Mouse (Mus musculus) frontal cortex, postnatal 14 days (tissue): ENCODE measurements at regions not wholly inside any gene's neighbourhood (a gene's known extent, or its start where the extent isn't known, plus 50 kb on each side); places are given as distances from the start of the nearest gene placed in this dataset.

Experiments used
- DNase-seq, 2 experiments: peaks; one replicate each; pipeline ENCODE4 v3.0.0; 2022; ENCODE audit warnings: low spot score in 2 of 2

DNA sequence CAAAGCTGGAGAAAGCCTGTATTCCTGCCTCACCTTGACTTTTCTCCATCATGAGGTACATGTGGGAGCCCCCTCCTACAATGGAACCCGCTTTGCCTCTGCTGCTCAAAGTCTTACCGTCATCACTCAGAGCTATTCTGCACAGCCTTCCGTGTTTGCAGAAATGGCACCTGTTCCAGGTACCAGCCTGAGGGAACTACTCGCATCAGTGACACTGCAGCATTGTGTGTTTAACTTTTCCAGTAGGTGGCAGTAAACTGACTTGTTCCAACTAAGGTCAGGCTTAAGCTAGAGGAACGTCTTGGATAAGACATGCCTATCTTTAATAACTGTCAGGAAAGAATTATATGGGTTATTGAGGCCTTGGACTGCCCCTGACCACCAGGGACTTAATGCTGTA lies 71.4 kb downstream of the Fam173b start:
- DNase-seq: no peak

DNA sequence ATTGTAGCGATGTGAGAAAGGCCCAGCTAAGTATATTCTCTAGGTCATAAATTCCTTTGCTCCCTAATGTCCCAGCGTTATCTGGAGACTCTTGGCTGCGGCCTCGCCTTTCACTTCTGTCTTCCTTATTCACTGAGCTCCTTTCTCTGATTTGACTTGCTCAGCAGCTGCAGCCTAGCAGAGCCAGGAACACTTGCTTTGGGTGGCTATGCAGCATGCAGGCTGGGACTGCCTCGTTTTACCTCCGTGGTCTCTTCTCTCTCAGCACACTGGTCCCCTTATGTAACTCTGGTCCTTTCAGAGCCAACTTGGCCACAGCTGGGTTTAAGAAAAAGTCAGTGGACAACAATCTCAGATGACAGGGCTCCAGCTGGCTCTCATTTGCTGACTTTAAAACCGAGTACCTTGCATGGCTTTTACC lies 75.1 kb downstream of the Fam173b start:
- peak in 1 of 2 experiments; percentile 19 for DNase-seq

DNA sequence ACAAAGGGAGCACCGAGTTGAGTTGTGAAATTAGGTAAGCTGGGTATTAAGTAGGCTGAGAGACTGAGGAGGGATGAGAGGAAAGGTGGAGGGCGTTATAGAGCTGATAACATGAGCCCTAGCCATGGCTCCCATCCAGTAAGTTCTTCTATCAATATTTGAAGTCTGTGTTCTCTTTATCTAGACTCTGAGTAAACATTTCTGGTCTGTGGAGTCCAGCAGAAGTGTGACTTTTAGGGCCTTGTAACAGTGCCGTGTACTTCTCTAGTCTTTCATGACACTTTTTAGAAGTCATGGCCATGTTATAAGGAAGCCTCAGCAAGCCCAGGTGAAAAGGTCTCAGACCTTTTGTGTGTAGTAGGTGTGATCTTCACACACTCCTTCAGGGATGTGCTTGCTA lies 91.5 kb downstream of the Fam173b start:
- DNase-seq: no peak

DNA sequence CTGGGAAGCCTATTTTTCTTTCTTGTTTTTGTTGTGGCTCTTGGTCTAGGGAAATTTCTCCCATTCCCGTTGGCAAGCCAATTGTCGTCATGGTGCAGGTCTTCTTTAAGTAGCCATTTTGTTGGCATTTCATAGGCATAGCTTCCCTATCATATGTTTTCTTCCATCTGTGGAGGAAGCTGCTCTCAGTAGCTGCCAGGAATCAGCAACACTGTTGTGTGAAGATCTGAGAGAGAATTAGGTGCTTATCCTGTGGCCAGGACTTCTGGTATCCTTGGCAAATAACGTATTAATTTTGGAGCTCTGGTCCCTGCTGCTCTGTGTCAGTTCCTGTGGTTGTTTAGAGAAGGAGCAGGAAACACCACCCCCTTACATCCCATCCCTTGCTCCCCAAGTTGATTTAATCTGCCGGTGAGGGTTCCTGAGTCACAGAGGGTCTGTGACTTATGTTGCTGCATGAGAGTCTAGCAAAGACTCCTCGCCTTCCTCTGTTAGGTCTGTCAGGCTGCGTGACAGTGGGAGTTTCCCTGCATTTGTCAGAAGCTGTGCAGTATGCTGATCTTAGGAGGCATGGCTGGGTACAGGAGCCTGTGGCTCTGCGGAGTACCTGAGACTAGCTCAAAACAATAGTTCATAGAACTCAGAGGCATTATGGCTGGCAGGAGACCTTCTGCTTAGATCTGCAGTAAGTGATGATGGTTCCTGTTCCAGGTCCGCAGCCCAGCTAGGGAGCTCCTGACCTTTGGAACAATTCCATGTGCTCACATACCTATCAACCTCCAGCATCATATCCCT lies 93.4 kb downstream of the Fam173b start:
- no peak for DNase-seq

DNA sequence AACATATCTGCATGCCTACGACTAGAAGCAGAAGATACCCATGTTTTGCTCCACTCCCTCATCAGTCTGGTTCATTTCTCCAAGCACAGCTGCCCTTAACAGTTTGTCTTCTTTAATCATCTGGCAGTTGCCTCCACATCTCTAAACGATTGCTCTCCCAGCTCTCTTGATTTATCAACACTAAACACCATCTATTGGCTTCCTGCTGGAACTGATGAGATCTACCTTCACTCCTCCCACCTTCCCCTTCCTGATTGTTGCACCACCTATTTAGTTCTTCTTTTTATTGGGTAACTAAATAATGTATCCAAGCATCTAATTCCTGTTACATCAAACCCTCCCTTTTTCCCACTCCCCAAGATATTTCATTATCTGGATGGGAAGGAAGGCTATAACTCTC lies 101.7 kb downstream of the Fam173b start:
- no peak for DNase-seq

DNA sequence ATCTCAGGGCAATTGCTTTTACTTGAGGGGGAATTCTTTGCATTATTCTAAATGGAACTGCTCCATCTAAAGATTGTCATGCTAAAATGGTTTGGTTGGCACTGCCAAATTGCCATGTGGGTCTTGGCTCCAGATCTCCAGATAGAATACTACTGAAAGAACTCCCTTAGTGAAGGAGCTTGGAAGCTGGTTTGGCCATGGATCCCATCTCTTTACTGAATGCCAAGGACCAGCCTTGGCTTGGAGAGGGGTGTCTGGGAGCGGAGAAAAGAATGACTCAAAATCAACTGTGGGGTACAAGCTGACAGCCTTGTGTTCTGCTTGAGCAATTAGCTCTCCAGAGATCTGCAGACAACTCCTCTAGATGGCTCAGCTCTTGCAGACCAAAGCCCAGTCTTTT lies 105.8 kb downstream of the Fam173b start:
- DNase-seq: no peak

DNA sequence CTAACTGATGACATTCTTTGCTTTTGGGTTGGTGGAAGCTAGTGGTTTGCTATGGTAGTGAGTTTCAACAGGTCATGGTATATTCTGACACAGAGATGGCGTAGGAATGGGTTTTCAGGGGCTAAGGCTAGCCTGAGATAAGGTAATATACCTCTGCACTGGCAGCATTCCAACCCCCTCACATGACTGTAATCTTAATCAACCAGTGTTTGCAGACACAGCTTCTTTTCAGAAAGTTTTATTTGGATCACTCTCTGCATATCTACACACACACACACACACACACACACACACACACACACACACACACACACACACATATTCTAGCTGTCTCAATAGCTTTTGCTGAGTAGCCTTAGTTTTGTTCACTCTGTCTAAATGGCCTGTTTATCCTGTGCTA lies 119.4 kb downstream of the Fam173b start:
- DNase-seq: no peak

DNA sequence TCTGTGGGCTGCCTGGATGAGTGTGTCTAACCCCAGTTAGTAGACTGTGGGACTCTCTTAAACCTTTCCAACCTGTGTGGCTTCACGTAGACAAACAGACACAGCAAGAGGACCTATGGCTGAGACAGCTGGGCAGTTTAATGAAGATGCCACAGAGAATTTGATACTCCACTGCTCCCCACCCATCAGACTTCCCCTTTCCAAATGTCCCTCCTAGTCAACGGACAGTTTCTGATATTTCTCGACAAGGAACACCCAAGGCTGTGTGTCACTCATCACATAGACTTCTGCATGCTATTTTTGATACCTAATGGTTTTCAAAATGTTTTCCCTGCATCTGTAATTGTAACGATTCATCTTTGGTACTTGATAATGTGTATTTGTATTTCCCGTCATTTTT lies 120.8 kb downstream of the Fam173b start:
- DNase-seq: no peak

DNA sequence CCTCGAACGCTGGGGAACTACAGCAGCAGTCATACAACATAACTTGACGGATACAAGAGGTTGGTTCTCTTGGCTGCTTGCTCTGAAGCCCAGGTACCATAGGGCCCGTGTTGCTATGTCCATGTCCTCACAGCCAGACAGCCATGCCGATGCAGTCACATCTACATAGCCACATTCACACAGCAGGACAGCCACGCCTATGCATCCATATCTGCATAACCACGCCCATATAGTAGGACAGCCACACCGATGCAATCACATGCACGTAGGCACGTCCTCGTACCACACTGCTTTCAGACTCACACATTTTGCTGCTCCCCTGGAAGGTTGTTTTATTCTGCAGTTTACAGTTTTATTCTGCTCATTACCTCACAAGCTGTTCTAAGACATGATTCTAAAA lies 122.6 kb downstream of the Fam173b start:
- no peak for DNase-seq

DNA sequence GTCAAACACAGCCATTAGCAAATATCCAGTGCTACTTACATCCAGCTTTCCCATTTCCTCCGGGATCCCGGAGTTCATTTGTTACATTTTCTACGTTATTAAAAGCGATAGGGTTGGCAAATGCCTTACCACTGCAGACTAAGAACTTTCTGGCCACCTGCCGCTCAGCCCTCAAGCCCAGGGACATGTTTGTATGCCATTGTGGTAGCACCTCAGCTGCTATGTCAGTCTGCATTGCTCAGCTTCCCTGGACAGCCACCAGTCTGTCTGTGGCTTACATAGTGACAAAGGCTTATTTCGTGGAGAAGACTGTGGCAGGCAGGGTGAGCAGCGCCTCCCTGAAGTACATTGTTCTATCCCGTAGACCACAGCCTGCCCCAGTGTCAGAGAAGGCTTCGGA lies 127.5 kb downstream of the Fam173b start:
- no peak for DNase-seq

DNA sequence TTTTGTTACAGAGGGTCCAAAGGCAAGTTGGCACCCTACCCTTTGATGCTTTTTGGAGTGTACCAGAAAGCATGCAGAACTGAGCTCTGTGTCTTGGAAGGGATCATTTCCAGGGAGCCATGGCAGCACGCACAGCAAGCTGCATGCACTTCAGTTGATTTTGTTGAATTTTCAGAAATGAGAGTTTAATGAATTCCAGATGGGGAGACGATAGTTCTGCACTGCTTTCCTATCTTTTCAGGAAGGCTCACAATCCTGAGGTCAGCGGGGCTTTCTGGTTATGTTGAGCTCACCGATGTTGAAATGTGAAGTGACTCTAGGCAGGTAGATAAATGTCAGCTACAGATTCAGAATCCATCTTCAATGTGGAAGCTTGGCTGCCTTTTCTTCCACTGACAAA lies 140.0 kb downstream of the Fam173b start:
- no peak for DNase-seq

DNA sequence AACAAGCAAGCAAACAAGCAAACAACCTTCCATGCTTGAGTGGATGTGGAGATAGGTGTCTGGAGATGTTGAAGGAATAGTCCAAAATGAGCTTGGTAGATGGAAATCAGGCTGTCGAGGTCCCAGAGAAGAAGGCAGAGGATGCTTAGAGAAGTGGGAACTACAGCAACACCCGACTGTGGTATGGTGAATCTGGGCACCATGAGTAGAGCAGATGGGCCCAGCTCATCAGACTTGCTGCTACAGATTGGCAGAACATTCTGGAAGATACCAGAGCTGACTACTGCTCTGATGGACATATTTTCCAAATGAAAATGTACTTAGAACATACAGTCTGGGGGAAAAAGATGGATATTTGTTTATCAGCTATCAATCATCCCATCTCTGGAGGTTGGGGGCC lies 142.9 kb downstream of the Fam173b start:
- DNase-seq: no peak

DNA sequence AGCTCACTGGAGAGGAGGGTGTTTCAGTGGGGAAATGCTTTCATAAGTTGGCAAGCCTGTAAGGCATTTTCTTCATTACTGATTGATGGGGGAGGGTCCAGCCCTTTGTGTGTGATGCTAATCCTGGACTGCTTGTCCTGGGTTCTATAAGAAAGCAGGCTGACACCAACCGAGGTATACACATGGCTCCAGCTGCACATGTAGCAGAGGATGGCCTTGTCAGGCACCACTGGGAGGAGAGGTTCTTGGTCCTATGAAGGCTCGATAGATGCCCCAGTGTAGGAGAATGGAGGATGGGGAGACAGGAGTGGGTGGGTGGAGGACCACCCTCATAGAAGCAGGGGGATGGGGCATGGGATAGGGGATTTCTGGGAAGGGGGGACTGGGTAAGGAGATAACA lies 151.0 kb downstream of the Fam173b start:
- no peak for DNase-seq

DNA sequence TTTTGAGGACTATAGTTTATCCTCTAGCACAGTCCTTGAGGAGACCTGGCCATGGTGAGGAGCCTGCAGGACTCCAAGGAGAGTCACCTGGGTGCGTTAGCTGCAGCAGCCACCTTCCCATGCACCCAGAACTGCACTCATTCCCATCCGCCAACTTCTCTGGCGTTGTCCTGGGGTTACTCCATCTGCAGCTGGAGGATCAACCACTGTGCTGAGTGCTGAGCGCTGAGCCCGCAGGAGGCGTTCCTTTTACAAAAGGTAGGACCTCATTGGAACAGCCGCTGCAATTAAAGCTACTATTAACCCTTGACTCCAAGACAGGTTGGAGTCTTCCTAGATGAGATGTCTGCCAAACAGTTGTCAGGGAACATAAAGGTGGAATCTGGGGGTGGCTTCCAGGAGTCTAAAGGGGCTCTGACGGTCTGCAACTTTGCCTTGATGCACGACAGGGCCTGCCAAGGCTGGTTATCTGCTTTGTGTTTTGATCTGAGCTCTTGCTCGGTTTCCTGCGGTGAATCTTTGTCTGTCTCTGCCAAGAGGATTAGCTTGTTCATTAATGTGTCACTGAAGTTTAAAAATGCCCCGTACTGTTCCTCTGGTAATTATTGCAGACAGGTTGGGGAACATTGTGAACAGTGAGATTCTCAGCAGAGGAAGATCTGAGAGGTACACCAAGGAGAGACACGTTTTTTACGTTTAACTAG lies 152.1 kb downstream of the Fam173b start:
- no peak for DNase-seq

DNA sequence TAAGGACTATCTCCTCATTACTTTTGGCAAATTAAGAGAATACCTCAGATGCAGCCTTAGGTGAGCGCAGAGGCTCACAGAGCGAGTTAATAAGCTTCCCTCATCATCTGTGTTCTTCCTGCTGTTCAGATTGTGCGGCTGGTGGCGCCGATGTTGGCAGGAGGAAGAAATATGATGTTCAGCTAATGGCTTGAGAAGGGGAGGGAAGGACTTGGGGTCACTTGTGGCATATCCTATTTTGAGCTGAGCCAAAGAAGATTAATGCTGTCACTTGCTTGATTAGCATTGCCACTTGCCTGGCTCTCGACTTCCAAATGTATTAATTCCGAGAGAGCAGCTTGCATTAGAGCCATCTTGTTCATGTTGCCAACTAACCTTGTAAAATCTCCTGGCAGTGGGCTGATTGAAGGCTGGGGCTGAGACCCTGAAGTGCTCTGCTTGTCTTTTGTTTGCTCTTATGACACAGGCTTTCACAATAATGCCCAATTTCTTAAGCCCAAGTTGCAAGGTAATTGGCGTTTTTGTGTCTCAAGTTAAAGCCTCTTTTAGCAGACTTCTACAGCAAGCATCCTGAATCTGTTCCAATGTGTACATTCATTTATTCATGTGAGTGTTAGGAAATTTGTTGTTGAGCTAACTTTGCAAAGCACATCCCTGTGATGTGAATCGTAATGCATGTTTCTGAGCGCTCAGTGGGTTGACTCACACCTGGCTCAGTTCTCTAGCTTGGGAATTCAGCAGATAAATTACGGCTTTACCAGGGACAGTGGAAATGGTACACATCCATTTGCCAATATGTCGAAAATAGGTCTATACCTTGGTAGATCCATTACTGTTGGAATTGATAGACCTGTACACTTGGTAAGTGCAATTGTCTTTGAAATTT lies 167.6 kb downstream of the Fam173b start:
- DNase-seq: no peak

DNA sequence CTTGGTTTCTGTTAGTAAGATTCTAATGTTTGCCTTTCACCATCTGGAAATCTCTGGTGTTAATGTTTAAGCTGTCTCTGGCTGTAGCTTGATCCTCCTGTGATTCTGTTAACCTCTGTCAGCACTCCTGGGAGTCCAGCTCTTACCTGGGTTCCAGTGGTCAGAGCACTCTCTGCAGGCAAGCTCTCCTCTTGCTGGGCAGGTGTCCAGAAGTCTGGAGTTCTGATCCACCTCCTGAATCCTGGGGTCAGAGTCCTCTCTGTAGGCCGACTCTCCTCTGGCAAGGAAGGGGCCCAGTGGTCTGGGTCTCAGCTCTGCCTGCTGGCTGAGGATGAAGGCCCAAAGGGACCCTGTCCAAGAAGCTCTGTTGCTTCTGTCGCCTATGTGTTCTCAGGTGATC lies 181.4 kb downstream of the Fam173b start:
- DNase-seq: no peak

DNA sequence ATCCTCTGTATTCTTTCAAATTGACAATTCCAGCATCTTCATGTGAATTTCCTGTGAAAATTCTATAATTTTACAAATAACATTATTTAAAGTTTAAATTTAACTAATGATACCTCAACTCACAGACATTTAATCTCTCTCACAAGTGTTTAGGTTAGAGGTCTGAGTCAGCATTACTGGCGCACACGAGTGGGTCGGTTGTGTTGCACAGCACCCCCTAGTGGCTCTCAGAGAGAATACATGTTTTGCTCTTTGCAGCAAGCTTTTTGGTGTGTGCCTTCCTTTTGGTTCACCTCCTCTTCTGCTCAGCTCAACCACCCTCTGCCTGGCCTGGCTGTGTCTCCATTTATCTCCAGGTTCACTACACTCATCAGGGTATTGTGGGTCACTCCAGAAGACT lies 183.4 kb downstream of the Fam173b start:
- DNase-seq: no peak

DNA sequence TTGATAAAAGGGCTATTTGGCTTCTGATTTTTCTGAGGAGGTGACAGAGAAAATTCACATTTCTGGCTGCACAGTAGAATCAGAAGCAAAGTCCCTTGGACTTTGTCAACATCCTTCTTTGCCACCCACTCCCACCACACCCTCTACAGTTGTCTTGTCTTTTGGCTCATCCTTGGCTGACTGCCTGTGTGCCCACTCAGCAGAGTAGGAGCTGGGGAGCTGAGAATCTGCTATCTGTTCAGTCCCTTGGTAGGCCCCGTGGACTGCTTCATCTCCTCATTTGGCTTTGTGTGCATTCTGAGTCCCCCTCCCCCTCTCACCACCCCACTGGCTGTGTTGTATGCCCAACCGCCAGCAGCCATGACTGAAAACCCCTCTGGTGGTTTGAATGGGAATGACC lies 197.2 kb downstream of the Fam173b start:
- peak; percentile 29 to 30 for DNase-seq

DNA sequence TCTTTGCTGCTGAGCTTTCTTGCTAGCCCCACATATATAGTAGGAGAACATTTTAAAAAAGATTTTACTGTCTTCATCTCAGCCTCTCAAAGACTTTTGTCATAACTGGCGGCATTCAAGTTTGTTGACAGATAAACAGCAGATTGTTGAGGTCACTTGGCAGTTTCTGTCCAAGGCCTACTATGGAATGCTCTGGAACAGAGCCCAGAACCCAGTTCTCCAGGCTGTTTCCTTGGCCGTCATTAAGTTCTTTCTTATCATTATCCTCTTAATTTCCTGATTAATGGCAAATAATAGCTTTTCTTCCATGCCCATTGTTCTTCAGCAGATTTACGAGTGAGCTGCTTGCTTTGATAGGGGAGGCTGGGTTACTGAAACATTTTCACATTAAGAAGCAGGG lies 203.9 kb downstream of the Fam173b start:
- DNase-seq: no peak

DNA sequence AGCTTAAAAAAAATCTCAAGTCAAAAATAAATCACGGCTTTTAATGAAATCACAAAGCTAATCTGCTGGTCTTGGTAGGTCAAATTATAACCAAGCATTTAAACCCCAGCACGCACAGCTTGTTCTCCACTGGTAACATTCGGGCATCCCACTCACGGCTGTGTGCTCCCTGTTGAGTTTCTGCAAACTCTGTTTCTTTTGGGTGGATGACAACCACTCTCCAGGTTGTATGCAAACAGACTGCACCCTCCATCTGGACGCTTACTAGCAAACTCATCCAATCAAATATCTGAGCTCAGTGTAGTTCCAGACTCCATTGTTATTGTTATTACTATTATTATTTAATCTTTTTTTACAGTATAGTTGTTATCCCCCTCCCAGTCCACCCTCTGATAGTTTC lies 213.9 kb downstream of the Fam173b start:
- DNase-seq: no peak

DNA sequence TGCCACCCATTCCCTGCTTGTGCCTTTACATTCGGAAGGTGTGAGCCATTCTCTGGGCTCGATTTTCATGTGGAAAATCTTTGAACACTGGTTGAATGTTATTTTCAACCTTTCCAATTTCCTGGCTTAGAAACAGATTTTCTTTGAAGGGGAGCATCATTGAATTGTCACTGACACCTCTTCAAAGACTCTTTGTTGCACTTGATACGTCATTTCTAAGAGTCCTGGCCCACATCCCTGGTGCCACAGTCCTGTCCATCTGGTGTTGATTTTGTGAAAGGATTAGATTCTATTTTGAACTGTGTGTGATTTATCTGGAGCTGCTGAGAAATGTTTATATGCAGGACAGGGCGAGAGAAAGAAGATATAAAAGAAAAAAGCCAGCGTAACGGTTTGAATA lies 217.6 kb downstream of the Fam173b start:
- no peak for DNase-seq

DNA sequence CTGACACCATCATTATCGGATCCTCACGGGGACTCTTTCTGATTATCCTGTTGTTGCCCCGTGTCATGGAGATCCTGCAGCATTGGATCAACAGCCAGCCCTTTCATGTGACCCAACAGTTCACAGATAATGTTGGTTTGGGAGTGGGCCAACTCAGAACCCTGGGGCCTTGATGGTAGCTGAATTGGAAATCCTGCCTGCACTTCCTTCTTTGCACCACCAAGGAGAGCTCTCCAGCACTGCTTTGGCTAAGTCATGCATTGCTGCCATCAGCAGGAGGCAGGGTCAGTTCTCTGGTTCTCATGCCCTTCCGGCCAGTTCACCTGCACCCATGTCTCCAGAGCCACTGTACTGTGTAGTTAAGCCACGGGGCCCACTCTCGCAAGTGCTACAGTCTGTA lies 225.6 kb downstream of the Fam173b start:
- DNase-seq: no peak

DNA sequence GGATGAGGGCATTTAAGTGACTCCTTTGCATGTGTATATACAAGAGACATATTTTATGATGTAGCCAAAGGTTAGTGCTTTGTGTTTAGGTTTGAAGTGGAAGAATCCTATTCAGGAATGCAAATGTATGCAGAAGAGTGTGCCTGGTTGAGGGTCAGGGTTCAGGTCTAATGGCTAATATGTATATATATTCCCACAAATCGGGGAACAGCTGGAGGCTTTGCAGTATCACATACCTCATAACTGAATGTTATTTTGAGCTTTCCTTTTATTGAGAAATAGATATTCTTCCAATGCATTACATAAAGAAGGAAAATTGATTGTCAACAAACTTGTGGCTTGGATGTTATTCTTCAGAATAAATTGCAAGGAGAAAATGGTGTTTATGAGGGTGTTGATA lies 239.9 kb downstream of the Fam173b start:
- DNase-seq: no peak
